Mouse (Mus musculus) large intestine, adult 2 months (tissue): ENCODE results near the gene Smim1. TPM values are rescaled to one million over a fixed set of nuclear protein-coding genes. Genes with fewer than 3 reads are reported as not detected.

ENCODE experiments used
- polyA plus RNA-seq: library from polyadenylated mRNA; depleted of rRNA; stranded (reverse); fragments of >200 nt; gene quantifications from 2 replicates; pipeline ENCODE4 v1.2.3, GENCODE M21; 2012; rRNA removed

Smim1 gene
- polyA plus RNA-seq, 1 experiment: 15.6 TPM

Other genes starting within 250 kb of the Smim1 start
- gene A430005L14Rik, start 69.0 kb downstream of the Smim1 start, polyA plus RNA-seq: 36.8 and 37.4 TPM in 2 replicates
- gene Dffb, start 51.1 kb downstream of the Smim1 start, polyA plus RNA-seq: 14.6 and 30.0 TPM in 2 replicates
- 7.7 and 10.0 TPM in 2 replicates for gene Cep104, start 51.0 kb downstream of the Smim1 start, polyA plus RNA-seq
- 35.8 and 40.4 TPM in 2 replicates for gene Lrrc47, start 14.5 kb downstream of the Smim1 start, polyA plus RNA-seq
- gene Ccdc27, start 16.4 kb upstream of the Smim1 start, polyA plus RNA-seq: not detected in 2 replicates
- gene Trp73, start 114.0 kb upstream of the Smim1 start, polyA plus RNA-seq: 0.07 and 0.10 TPM in 2 replicates
- gene Wrap73, start 116.1 kb upstream of the Smim1 start, polyA plus RNA-seq: 20.8 and 21.7 TPM in 2 replicates
- 87.7 and 92.5 TPM in 2 replicates for gene Tprgl, start 134.4 kb upstream of the Smim1 start, polyA plus RNA-seq
- gene Megf6, start 144.5 kb upstream of the Smim1 start, polyA plus RNA-seq: 2.2 and 2.9 TPM in 2 replicates